Mouse (Mus musculus) embryonic facial prominence, embryonic 12.5 days (tissue): ENCODE measurements around the gene Lrrc46. TPM values are rescaled to one million over a fixed set of nuclear protein-coding genes. Genes with fewer than 3 reads are reported as not detected.

ENCODE experiments used
- microRNA-seq: library from miRNA; unstranded; fragments of <30 nt; microRNA quantifications from one replicate; pipeline ENCODE4, GENCODE M21; 2017
- polyA plus RNA-seq: library from polyadenylated mRNA; unstranded; fragments of >200 nt; fragmentation: Nextera tagmentation; extraction: Ambion mirVana; gene quantifications from 2 replicates; pipeline ENCODE4 v1.2.1, GENCODE M21; 2016

Gene Lrrc46
- polyA plus RNA-seq, 1 experiment from 2014 or later, result 0.87 TPM

Small RNAs within 50 kb of the gene (microRNA-seq; reads per million reads assigned to microRNA genes)
- gene Mir8103, result 0.91 reads per million

Other genes with a start within 250 kb of the Lrrc46 start
- 72.6 and 75.8 TPM in 2 replicates for gene Nfe2l1, start 211.4 kb downstream of the Lrrc46 start, polyA plus RNA-seq
- 88.9 and 94.3 TPM in 2 replicates for gene Copz2, start 191.5 kb downstream of the Lrrc46 start, polyA plus RNA-seq
- gene Cdk5rap3, start 124.9 kb downstream of the Lrrc46 start, polyA plus RNA-seq, result 88.2 and 96.5 TPM in 2 replicates
- 2.4 and 3.3 TPM in 2 replicates for gene Prr15l, start 113.3 kb downstream of the Lrrc46 start, polyA plus RNA-seq
- 21.5 and 22.2 TPM in 2 replicates for gene Pnpo, start 97.4 kb downstream of the Lrrc46 start, polyA plus RNA-seq
- gene Sp2, start 58.4 kb downstream of the Lrrc46 start, polyA plus RNA-seq, result 15.3 and 17.3 TPM in 2 replicates
- 1.3 and 2.2 TPM in 2 replicates for gene Sp6, start 28.0 kb downstream of the Lrrc46 start, polyA plus RNA-seq
- 30.5 and 30.6 TPM in 2 replicates for gene Scrn2, start 11.5 kb downstream of the Lrrc46 start, polyA plus RNA-seq
- gene Mrpl10, start 153 bp upstream of the Lrrc46 start, polyA plus RNA-seq, result 79.9 and 81.6 TPM in 2 replicates
- gene Osbpl7, start 9.2 kb upstream of the Lrrc46 start, polyA plus RNA-seq, result 7.9 and 10.8 TPM in 2 replicates
- 0.14 and 0.20 TPM in 2 replicates for gene Tbx21, start 73.9 kb upstream of the Lrrc46 start, polyA plus RNA-seq
- 9.6 and 10.4 TPM in 2 replicates for gene Tbkbp1, start 110.1 kb upstream of the Lrrc46 start, polyA plus RNA-seq
- gene Kpnb1, start 146.5 kb upstream of the Lrrc46 start, polyA plus RNA-seq, result 65.5 and 65.8 TPM in 2 replicates
- 99.8 and 103 TPM in 2 replicates for gene Npepps, start 239.2 kb upstream of the Lrrc46 start, polyA plus RNA-seq